Mouse (Mus musculus): ENCODE measurements around the gene Trim27.

The Trim27 gene

DNA sequence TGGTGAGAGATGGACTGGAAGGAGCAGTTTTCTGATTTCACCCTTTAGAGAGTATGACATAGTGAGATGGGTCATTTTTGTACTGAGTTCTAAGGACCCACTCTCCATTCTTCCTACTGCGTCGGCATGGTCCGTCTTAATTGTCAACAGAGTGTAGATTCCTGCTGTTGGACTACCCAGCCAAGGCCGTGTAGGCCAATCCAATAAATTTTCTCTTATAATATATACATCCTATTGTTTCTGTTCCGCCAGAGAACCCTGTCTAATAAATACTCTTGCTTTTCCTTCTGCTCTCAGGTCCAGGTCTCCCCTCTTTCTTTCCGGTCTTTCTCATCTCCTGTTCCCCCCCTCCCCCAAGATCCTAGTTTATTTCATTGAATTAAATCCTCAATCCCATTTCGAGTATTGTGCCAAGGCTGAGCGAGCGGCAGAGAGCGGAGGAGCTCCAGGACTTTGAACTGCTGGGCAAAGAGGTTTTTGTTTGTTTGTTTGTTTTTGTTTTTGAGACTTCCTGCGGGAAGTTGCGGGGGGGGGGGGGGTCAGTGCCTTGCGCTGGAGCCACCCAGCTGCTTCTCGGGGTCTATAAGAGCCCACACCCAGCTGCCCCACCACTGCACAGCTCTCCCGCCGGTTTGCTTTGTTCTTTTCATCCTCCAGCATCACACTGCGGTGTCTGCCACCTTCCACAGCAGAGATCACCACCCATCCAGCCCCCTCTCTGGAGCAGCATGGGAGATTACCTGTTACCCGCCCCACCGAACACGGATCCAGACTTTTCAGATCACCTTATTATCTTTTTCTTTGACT, 42.6 kb downstream of the Trim27 start:
- no peak for DNase-seq

DNA sequence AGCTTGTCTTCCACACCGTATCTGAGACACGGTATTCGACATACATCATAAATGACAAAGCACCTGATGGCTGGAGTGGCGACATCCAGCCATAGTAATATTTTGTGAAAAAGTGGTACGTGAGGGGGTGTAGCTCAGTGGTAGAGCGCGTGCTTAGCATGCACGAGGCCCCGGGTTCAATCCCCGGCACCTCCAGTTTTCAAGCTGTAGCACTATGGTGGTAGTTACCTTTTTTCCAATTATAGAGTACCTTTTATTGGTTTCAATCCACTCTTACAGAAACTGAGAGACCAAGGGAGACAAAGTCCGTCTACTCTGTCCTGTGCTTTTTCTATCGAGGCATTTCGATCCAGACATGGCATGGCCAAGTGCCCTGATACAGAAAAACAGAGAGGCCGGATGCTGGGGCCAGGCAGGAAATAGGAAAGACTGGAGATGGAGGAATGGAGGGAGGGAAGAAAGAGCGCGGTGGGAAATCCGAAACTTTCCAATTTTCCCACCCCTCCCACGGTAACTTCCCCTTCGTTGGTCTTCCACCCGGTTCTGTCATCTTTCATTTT, 43.3 kb downstream of the Trim27 start:
- peak; percentile 85 for DNase-seq

DNA sequence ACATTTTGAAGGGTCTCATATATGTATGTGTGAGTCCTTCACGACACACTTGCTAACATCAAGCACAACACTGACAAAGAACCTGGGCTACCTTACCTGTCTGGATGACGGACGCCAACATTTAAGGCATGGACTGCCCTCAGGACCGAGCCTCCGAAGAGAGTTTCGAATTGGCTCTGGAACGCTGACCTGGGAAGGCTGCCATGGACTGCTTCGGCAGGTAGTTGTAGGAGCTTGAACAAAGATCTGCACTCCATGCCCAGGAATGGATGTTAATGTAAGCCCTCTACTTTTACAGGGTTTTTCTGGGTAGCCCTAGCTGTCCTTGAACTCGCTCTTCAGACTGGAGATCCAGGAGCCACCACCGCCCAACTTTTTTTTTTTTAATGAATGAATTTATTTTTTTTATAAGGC, 44.0 kb downstream of the Trim27 start:
- DNase-seq = peak; percentile 23

GRCm38 (mm10) chr13:21224376-21224775, 45.1 kb downstream of the Trim27 start:
- DNase-seq = no peak

DNA sequence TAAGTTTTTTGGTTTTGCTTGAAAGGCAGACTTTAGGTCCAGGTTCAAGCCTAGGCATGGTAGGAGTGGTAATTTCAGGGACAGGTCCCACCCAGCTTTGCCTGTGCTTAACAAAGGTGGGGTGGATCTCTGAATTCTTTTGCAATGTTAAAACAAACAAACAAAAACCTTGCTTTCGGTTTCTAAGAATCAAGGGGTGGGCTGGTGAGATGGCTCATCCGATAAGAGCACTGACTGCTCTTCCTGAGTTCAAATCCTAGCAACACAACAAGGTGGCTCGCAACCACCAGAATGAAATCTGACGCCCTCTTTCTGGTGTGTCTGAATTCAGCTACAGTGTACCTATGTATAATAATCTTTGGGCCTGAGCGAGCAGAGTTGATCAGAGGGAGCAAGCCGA, 46.0 kb downstream of the Trim27 start:
- DNase-seq = no peak

DNA sequence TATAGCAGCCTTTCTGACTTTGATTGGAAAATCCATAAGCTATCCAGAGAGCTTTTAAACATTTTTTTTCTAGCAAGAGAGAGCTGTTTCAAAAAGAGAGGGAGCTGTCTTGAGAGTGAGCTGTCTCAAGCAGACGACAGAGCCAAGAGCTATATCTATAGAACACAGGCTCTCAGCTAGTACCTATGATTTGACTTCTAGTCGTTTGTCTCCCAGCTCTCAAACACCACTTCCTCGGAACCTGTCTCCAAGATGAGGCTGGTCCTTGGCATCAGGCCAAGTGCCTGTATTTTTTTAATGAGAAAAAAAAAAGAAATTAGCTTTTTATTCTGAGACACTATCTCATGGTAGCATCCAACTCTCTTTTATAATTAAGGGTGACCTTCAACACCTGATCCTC, 46.8 kb downstream of the Trim27 start:
- no peak for DNase-seq

GRCm38 (mm10) chr13:21233732-21234705, 54.8 kb downstream of the Trim27 start:
- peak; percentile 81 for DNase-seq

GRCm38 (mm10) chr13:21236714-21237113, 57.5 kb downstream of the Trim27 start:
- DNase-seq = no peak

GRCm38 (mm10) chr13:21237161-21237560, 57.9 kb downstream of the Trim27 start:
- DNase-seq = no peak

DNA sequence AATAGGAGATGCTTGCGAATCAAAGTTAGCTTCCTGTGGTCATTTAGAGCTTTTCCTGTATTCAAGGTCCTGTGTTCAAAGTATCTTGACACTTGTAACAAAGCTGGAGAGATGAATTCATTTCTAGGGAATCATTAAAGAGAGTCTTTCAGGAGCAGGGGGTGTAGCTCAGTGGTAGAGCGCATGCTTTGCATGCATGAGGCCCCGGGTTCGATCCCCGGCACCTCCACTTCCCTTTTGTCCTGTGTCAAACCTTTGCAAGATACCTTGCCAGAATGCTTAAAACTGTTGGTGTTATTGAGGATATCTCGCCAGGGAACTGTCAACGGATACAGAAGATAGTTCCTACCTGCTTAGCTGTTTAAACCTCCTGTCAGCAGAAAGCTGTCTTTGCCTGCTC, 61.5 kb downstream of the Trim27 start:
- DNase-seq = no peak

DNA sequence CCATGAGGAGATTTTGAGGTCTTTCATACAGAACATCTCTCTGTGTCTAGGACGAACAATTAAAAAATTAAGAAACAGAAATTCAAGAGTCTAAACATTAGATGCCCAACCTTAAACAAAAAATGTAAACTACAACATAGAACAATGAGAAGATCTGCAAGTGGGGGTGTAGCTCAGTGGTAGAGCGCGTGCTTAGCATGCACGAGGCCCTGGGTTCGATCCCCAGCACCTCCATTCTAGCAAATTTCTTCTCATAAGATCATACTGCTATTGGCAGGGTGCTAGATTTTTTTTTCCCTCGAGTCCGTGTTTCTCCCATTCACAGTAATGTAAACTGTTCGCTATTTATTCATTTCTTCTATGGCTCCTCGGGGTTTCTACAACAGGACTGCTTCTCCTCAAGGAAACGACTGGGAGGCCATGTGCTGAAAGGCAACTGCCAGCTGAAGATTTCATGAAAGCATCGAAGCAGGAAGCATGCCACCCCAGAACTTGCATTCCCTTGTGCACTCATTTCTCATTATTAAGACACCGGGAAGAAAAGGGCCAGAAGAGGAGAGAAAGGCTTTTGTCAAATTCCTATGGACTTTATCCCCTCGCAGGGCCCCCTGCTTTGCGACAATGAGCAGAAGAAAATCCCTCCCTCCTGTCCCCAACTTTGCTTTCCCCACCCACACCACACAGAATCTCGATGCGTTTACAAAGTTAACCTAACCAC, 63.3 kb downstream of the Trim27 start:
- no peak for DNase-seq

GRCm38 (mm10) chr13:21243196-21243595, 64.0 kb downstream of the Trim27 start:
- no peak for DNase-seq

- DNase-seq = no peak
Observed at GRCm38 (mm10) chr13:21244089-21244488, 64.8 kb downstream of the Trim27 start.

Data from cerebellum, adult 11-12 months (tissue).